Mouse (Mus musculus) kidney, postnatal 36 days (tissue): Measurements from ENCODE around the gene Apba2.

Experiments
- DNase-seq, 2 experiments: peaks; one replicate each; pipeline ENCODE4 v3.0.0; 2021 to 2022; ENCODE audit warnings: mixed read lengths in 2 of 2

The Apba2 gene

GRCm38 (mm10) chr7:64729785-64730184 lies 228.3 kb downstream of the Apba2 start:
- peak; percentile 41 to 80 for DNase-seq

GRCm38 (mm10) chr7:64739131-64739530 lies 237.6 kb downstream of the Apba2 start:
- no peak for DNase-seq

DNA sequence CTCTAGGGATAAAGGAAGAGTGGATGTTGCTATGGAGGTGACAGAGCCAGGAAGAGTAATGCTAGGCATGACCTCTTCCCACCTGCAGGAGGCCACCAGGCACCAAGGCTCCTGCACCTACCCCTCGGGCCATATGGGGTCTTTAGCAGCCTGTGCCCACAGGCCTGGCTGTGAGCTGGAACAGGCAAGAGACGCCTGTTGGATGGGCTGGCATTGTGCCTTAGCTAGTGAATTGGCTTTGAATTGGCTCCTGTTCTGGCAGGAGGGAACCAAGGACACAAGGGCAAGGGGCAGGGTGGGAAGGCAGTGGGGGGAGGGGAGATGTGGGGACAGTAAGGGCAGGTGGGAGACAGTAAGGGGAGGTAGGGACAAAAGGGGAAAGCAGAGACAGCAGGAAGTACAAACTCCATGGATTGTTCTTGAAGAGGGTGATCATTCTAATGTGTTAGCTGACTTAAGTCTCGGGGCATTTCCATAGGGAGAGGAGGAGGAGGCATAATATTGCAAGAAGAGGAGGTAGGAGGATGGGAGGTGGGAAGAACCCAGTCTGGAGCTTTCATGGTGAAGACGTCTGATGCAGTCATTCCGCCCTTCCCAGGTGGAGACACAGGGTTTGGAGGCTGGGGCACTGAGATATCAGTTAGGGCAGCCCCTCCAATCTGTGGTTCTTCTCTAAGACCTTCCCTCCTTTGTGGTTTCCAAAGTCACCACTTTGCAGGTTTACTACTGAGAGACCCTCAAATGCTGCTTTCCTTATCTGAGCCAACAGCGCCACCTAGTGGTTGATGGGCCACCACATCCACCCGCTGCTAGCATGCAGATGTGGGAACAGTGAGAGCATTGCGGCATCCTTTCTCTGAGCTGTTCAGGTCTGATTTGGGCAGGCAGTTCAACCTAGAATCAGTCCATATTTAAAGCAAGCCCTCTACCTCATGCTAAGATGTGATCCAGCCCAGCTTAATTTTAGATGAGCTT lies 240.1 kb downstream of the Apba2 start:
- peak; percentile 43 to 84 for DNase-seq

GRCm38 (mm10) chr7:64743610-64744009 lies 242.1 kb downstream of the Apba2 start:
- no peak for DNase-seq

- DNase-seq = peak; percentile 34 to 67
Observed at GRCm38 (mm10) chr7:64751465-64751864, 250.0 kb downstream of the Apba2 start.

DNA sequence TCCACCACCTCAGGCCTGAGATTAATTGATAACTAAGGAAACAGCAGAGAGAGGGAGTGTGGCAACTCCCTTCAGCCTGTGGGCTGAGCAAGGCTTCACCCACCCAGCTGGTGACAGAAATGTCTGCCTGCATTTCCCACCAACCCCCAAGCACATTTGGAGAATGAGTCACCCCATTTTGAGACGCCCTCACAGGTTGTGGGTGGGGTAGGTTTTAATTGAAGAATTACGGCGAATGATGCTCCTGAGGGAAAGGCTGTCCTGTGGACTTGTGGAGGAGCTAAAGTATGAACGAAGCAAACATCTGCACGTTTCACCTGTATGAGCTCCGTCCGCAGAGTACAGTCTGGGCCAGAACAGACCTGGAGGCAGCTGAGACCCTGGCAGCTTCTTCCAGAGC lies 250.6 kb downstream of the Apba2 start:
- DNase-seq = no peak

GRCm38 (mm10) chr7:64753678-64754077 lies 252.2 kb downstream of the Apba2 start:
- DNase-seq = no peak

DNA sequence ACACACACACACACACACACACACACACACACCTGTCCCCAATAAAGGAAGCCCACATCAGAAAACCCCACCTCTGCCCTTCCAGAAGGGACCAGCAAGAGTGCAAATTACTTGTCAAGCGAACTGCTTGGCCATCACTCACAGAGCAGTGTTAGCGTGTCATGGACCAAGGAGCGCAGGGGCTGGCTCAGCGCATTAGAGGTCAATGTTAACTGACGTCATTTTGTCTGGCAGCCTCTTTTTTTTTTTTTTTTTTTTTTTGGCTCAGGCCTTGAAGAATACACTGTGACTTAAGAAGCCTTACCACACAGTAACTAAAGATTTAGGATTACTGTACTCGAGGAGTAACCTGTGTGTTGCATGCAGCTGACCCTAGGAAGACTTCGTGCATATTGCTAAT lies 252.7 kb downstream of the Apba2 start:
- peak; percentile 55 to 65 for DNase-seq

DNA sequence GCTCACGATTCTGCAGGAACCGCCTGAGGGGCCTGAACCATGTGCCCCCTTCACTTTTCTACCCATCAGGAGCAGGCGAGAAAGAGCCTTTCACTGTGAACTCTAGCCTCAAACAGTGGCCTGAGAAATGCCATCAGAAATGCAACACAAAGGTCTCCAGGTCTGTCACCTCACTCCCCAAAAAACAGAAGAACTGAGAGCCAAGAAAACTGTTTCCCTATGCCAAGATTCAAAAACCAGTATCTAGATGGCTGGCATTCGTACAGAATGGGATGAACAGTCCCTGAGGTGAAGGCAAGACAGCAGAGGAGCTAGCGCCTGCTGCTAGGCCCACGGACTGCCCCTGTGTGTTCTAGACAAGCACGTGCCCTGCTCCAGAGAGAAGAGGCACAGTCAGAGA lies 253.6 kb downstream of the Apba2 start:
- no peak for DNase-seq

DNA sequence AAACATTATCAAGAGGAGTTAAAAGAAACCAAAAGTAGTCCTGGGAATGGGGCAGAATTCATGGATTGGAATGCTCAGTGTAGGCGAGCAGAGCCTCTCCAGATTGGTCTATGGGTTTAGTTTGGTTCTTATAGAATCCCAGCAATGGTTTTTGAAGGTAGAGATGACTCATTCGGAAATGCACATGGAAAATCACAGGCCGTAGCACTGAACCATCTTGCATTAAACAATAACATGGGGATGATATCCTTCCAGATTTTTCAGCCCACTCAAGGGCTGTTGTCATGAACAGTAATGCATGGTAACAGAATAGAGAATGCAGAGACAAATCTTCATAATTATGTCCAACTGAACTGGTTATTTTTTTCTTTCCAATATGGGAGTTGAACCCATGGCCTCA lies 264.1 kb downstream of the Apba2 start:
- no peak for DNase-seq

- no peak for DNase-seq
Observed at GRCm38 (mm10) chr7:64769768-64770167, 268.3 kb downstream of the Apba2 start.

DNA sequence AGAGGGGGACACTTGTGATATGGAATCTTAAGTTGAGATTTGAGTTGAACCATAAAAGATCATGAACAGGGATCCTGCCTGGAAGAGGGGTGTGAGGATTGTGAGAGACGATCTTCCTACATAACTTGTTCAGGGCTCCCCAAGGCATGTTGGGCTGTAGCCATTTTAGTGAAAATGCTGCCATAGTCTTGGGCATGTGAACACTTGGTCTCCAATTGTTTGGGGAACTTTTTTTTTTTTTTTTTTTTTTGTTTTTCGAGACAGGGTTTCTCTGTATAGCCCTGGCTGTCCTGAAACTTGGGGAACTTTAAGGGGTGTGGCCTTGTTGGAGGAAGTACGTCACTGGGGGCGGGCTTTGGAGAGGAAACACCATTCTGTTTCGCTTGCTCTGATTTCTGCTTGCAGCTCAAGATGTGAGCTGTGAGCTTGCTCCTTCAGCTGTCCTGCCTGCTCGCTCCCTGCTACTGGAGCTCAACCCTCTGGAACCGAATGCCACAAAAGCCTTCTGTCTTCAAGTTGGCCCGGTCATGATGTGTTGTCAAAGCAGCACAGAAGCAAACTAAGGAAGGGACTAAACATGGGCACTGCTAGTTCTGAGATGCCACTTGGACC lies 269.4 kb downstream of the Apba2 start:
- peak; percentile 7 to 40 for DNase-seq

- DNase-seq = no peak
Observed at GRCm38 (mm10) chr7:64773465-64773864, 272.0 kb downstream of the Apba2 start.

- no peak for DNase-seq
Observed at GRCm38 (mm10) chr7:64776708-64777489, 275.4 kb downstream of the Apba2 start.

- no peak for DNase-seq
Observed at GRCm38 (mm10) chr7:64779501-64779900, 278.0 kb downstream of the Apba2 start.

DNA sequence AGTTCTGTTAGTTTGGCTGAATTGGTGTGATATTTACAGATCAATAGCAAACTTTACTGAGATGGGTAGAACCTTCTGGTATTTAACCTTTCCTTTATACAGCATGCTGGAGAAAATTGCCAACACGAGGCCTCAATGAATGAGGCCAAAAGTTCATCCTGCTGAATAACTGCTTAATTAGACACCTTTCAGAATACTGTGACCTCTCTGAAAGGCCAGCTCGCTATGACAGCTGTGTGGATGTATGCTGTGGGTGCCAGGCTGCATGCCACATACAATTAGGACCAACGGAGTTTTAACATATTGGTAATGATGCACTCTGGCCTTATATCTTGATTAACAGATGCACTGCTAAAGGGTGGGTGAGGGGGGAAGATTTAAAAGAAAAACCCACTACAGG lies 283.5 kb downstream of the Apba2 start:
- DNase-seq = no peak

DNA sequence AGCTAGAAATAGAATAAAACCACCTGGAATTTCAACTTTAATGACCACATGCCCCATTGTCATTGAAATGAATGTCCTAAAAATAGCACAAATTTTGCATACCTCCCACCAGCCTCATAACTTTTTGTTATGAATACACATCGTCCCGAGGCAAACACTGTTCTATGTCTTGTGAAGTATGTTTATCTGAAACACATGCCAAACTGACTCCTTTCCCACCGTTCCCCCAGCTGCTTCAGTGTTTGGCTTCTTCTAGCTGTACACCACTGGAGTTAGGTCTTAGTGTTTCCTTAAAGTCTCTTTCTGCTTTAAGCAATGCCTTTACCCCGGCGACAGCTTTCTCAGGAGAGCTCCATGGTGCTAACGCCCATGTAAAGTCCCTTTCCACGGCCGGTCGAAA lies 289.6 kb downstream of the Apba2 start:
- no peak for DNase-seq

DNA sequence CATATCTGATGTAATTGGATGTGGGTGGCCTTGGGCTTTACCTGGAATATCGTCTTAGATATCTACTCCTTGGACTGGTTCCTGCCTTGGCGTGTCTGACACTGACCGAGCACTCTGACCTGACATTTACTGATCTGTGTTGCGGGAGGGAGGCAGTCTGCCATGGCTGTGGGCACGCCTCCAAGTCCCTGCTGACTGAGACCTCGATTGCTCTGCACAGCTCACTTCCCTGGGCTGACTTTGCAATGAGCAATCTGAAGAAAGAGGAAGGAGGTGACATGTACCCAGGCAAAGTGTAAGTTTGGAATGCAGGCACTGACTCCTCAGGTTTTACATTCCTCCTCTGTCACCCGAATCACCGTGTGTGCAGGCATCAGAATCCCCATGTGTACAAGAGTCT lies 290.5 kb downstream of the Apba2 start:
- peak; percentile 12 to 45 for DNase-seq

- no peak for DNase-seq
Observed at GRCm38 (mm10) chr7:64795554-64795953, 294.0 kb downstream of the Apba2 start.
